Mouse (Mus musculus) MEL (cell line): ENCODE measurements around the gene Fsip1. TPM values are rescaled to one million over a fixed set of nuclear protein-coding genes. Genes with fewer than 3 reads are reported as not detected.

Source experiments
- DNase-seq: peaks from one replicate; pipeline ENCODE4 v3.0.0; 2011; ENCODE audit warnings: low read depth, low spot score
- H3K27ac ChIP-seq: 2 replicates; pipeline ENCODE4 v1.5.1; 2012; ENCODE audit warnings: low read depth, mild to moderate bottlenecking, control low read depth, low read length, moderate library complexity; ENCODE audit not compliant: control insufficient read depth
- H3K27me3 ChIP-seq, 2 experiments: fragments of 150-350 bp in 1 of 2; sonication (generic) in 1 of 2; 2 replicates each; pipeline ENCODE4 v1.6.1; 2012; ENCODE audit warnings: low read length in 2 of 2, mild to moderate bottlenecking in 2 of 2, improper control_type of control experiment in 1 of 2, moderate library complexity in 1 of 2; ENCODE audit not compliant: insufficient read depth in 2 of 2, control insufficient read depth in 1 of 2
- H3K36me3 ChIP-seq, 2 experiments: 2 replicates each; pipeline ENCODE4 v1.6.1; 2012 to 2014; ENCODE audit warnings: low read length in 2 of 2, improper control_type of control experiment in 1 of 2, inconsistent platforms in 1 of 2, mild to moderate bottlenecking in 1 of 2; ENCODE audit not compliant: insufficient read depth in 2 of 2, control insufficient read depth in 1 of 2
- H3K4me1 ChIP-seq, 2 experiments: fragments of 150-350 bp in 1 of 2; sonication (generic) in 1 of 2; 2 replicates each; pipeline ENCODE4 v1.6.1; 2012; ENCODE audit warnings: low read length in 2 of 2, improper control_type of control experiment in 1 of 2, mild to moderate bottlenecking in 1 of 2; ENCODE audit not compliant: insufficient read depth in 2 of 2, control insufficient read depth in 1 of 2
- H3K4me3 ChIP-seq, 2 experiments: fragments of 150-350 bp in 1 of 2; sonication (generic) in 1 of 2; 2 replicates each; pipeline ENCODE4 v1.5.1; 2012; ENCODE audit warnings: low read depth in 2 of 2, low read length in 2 of 2, mild to moderate bottlenecking in 2 of 2, moderate library complexity in 2 of 2, control low read depth in 1 of 2, improper control_type of control experiment in 1 of 2; ENCODE audit not compliant: control insufficient read depth in 1 of 2, insufficient read depth in 1 of 2
- H3K79me2 ChIP-seq: 2 replicates; pipeline ENCODE4 v1.6.1; 2012; ENCODE audit warnings: mild to moderate bottlenecking, low read length, moderate library complexity; ENCODE audit not compliant: control insufficient read depth, poor library complexity, insufficient read depth
- H3K9ac ChIP-seq: 2 replicates; pipeline ENCODE4 v1.6.1; 2012; ENCODE audit warnings: low read depth, mild to moderate bottlenecking, control low read depth, low read length, moderate library complexity; ENCODE audit not compliant: control insufficient read depth, poor library complexity, severe bottlenecking
- H3K9me3 ChIP-seq: fragments of 150-350 bp; sonication (generic); replicated peaks from 2 replicates; pipeline ENCODE4 v1.6.1; 2012; ENCODE audit warnings: mild to moderate bottlenecking, low read length, improper control_type of control experiment, moderate library complexity; ENCODE audit not compliant: insufficient read depth
- EP300 ChIP-seq, 2 experiments: IDR thresholded peaks; 2 replicates each; pipeline ENCODE4 v1.6.1; 2011; ENCODE audit warnings: improper control_type of control experiment in 2 of 2, low read length in 2 of 2, low read depth in 1 of 2, mild to moderate bottlenecking in 1 of 2
- GABPA ChIP-seq: IDR thresholded peaks from 2 replicates; pipeline ENCODE4 v1.6.1; 2012; ENCODE audit warnings: low read depth, mild to moderate bottlenecking, inconsistent platforms, low read length, improper control_type of control experiment, moderate library complexity
- JUND ChIP-seq: IDR thresholded peaks from 2 replicates; pipeline ENCODE4 v1.6.1; 2011; ENCODE audit warnings: low read depth, mild to moderate bottlenecking, improper control_type of control experiment, low read length
- MAX ChIP-seq: IDR thresholded peaks from 2 replicates; pipeline ENCODE4 v1.6.1; 2011; ENCODE audit warnings: low read length, improper control_type of control experiment
- MAZ ChIP-seq: IDR thresholded peaks from 2 replicates; pipeline ENCODE4 v1.6.1; 2012; ENCODE audit warnings: low read depth, mild to moderate bottlenecking, inconsistent platforms, low read length, improper control_type of control experiment
- MEF2A ChIP-seq: IDR thresholded peaks from 2 replicates; pipeline ENCODE4 v1.6.1; 2014; ENCODE audit warnings: low read depth, mild to moderate bottlenecking, inconsistent platforms, low read length, improper control_type of control experiment; ENCODE audit not compliant: poor library complexity, insufficient replicate concordance, severe bottlenecking; ENCODE audit errors: extremely low read depth
- MYC ChIP-seq: IDR thresholded peaks from 2 replicates; pipeline ENCODE4 v1.6.1; 2011; ENCODE audit warnings: low read depth, mild to moderate bottlenecking, low read length, improper control_type of control experiment, moderate library complexity
- NELFE ChIP-seq: IDR thresholded peaks from 2 replicates; pipeline ENCODE4 v1.6.1; 2011; ENCODE audit warnings: low read depth, low read length, improper control_type of control experiment
- POLR2AphosphoS2 ChIP-seq: IDR thresholded peaks from 2 replicates; pipeline ENCODE4 v1.6.1; 2011; ENCODE audit warnings: low read length, improper control_type of control experiment
- RAD21 ChIP-seq: IDR thresholded peaks from 2 replicates; pipeline ENCODE4 v1.6.1; 2011; ENCODE audit warnings: mild to moderate bottlenecking, low read depth, low read length, improper control_type of control experiment
- TAL1 ChIP-seq: IDR thresholded peaks from 2 replicates; pipeline ENCODE4 v1.6.1; 2012; ENCODE audit warnings: mild to moderate bottlenecking, inconsistent platforms, low read length, moderate library complexity, mixed read lengths
- USF1 ChIP-seq: IDR thresholded peaks from 2 replicates; pipeline ENCODE4 v1.6.1; 2014; ENCODE audit warnings: low read depth, mild to moderate bottlenecking, inconsistent platforms, low read length, improper control_type of control experiment, moderate library complexity
- polyA plus RNA-seq, 2 experiments: library from polyadenylated mRNA; stranded (reverse) in 1 of 2; unstranded in 1 of 2; fragments of >175 nt in 1 of 2; fragments of >200 nt in 1 of 2; gene quantifications; 2 replicates each; pipeline versions ENCODE4 v1.2.1 to v1.2.4; 2012; ENCODE audit warnings: low replicate concordance in 2 of 2, low read depth in 1 of 2; ENCODE audit not compliant: insufficient read length in 2 of 2, insufficient read depth in 1 of 2, missing spikeins in 1 of 2
- total RNA-seq: library from RNA; depleted of rRNA; stranded (reverse); fragments of 300-350 nt; gene quantifications from 2 replicates; pipeline ENCODE4 v1.2.3, GENCODE M21; 2012

Gene Fsip1
- total and polyA plus RNA-seq, 3 experiments, result not detected

- no peak for DNase-seq
- no peak overlapping the region for H3K9ac ChIP-seq
- TF ChIP-seq MAZ, result no peak
- TF ChIP-seq JUND, result no peak
- no peak for TF ChIP-seq MAX
- TF ChIP-seq POLR2AphosphoS2, result no peak
- no peak for TF ChIP-seq MEF2A
- TF ChIP-seq MYC, result no peak
- no peak for TF ChIP-seq USF1
- TF ChIP-seq NELFE, result no peak
- TF ChIP-seq TAL1, result no peak
- TF ChIP-seq EP300 (IDR thresholded peaks at IDR 0.05; ENCODE audit: low read depth in 1 of 2, low read length in 2 of 2), result no peak
- TF ChIP-seq, all 39 proteins: peak for 0
- H3K4me3 ChIP-seq, result no peak overlapping the region
- H3K27me3 ChIP-seq, result peaks cover 0 to 2% of the 10 kb centered on the region in 2 experiments; a peak in 1 of 4 replicates
- H3K4me1 ChIP-seq, result no peaks in the 10 kb centered on the region
- no peaks in the 10 kb centered on the region for H3K36me3 ChIP-seq
- H3K27ac ChIP-seq, result no peak overlapping the region
- no peaks in the 10 kb centered on the region for H3K9me3 ChIP-seq
- no peaks in the 10 kb centered on the region for H3K79me2 ChIP-seq
Observed at GRCm38 (mm10) chr2:118225316-118226041, 31.3 kb downstream of the Fsip1 start.

- no peaks in the 10 kb centered on the region for H3K27me3 ChIP-seq
- no peaks in the 10 kb centered on the region for H3K79me2 ChIP-seq
- H3K27ac ChIP-seq, result no peak overlapping the region
- no peak overlapping the region for H3K9ac ChIP-seq
- peak; percentile 20 for DNase-seq
- H3K4me1 ChIP-seq, result no peaks in the 10 kb centered on the region; a peak in 1 of 4 replicates
- peak overlapping the region in 1 of 2 experiments; percentile 31; a peak in 1 of 4 replicates for H3K4me3 ChIP-seq
- TF ChIP-seq RAD21 (no peak), USF1 (peak; percentile 83)
- H3K9me3 ChIP-seq, result no peaks in the 10 kb centered on the region
- H3K36me3 ChIP-seq, result no peaks in the 10 kb centered on the region
Observed at GRCm38 (mm10) chr2:118217993-118218595, 38.7 kb downstream of the Fsip1 start.

GRCm38 (mm10) chr2:118209712-118210111 lies 47.1 kb downstream of the Fsip1 start:
- H3K27me3 ChIP-seq, result no peaks in the 10 kb centered on the region
- H3K27ac ChIP-seq, result no peak overlapping the region
- no peak for TF ChIP-seq GABPA
- TF ChIP-seq, all 39 proteins: peak for 0
- DNase-seq, result no peak
- Histone ChIP-seq H3K4me3 (no peak overlapping the region), H3K9ac (no peak overlapping the region), H3K79me2 (no peaks in the 10 kb centered on the region), H3K9me3 (no peaks in the 10 kb centered on the region), H3K4me1 (no peaks in the 10 kb centered on the region), H3K36me3 (no peaks in the 10 kb centered on the region)
